Mouse (Mus musculus): ENCODE results near the gene Neu1.

DNA sequence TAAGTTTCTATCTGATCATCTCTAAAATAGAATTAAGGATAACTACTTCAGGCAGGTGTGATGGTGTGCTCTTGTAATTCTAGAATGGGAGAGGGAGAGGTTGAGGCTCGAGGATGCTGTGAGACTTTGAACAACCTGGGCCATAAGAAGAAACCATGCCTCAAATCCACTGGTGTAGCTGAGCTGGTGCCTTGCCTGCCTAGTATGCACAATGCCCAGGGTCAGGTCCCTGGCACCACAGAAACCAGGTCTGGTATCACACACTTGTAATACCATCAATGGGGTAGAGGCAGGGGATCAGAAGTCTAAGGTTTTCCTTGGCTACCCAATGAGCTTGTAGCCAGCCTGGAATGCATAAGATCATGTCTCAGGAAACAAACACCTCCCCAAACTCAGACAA is 31.8 kb downstream of the Neu1 start:
- TF ChIP-seq CTCF (IDR thresholded peaks at IDR 0.05) = no peak
- TF ChIP-seq POLR2A (IDR thresholded peaks at IDR 0.05; ENCODE audit: insufficient read depth, low read depth, low read length) = no peak
- TF ChIP-seq EP300 (IDR thresholded peaks at IDR 0.05; ENCODE audit: insufficient read depth, low read depth, low read length) = no peak
